Mouse (Mus musculus): Measurements from ENCODE around the gene Aifm3. TPM values are rescaled to one million over a fixed set of nuclear protein-coding genes. Genes with fewer than 3 reads are reported as not detected.
A peak's percentile ranks its signal among the peaks of the same experiment; 100 is the strongest.
"Not testable (repeated sequence)": the region's sequence is repeated elsewhere in the genome, so short reads cannot be mapped to it uniquely, and the experiment has no call there.

Aifm3 gene
- total and polyA plus RNA-seq, 2 experiments from 2014 or later: 0.15 to 0.41 TPM

DNA sequence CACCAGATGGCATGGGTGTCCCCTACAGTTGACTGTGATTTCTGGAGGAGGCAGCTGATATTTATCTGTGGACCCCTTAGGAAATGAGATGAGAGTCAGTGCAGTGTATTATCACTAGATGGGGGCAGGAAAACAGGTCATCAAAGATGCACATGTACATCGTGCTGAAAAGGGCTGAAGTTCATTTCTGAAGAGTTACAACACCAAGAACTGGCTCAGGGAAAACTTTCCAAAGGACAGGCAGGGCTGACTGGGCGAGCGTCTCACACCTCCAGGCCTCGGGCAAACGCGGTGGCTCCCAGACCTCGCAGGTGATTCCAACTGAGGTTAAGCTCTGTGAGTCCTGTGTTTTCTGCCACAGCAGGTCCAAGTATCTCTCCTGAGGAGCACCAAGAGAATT lies 63.4 kb downstream of the Aifm3 start:
- 69% methylated on average over 7 of the region's 7 CpGs for WGBS
- peaks cover 17% of the 10 kb centered on the region for H3K4me1 ChIP-seq (ENCODE audit: control insufficient read depth, insufficient read depth)
- H3K9ac ChIP-seq (replicated peaks; ENCODE audit: low read depth, low read length): no peak overlapping the region
- DNase-seq (ENCODE audit: low spot score) (no peak), ATAC-seq (ENCODE audit: insufficient read depth, low read depth) (no peak)
- TF ChIP-seq CTCF (IDR thresholded peaks at IDR 0.05; ENCODE audit: low read depth) (no peak), EP300 (IDR thresholded peaks at IDR 0.05; ENCODE audit: low read depth) (no peak)
- no peak overlapping the region for H3K27ac ChIP-seq (ENCODE audit: low read depth)
- H3K36me3 ChIP-seq (replicated peaks; ENCODE audit: control insufficient read depth, insufficient read depth, low read length): no peaks in the 10 kb centered on the region
- no peaks in the 10 kb centered on the region for H3K9me3 ChIP-seq (replicated peaks; ENCODE audit: control insufficient read depth, low read length)
- no peak overlapping the region for H3K4me3 ChIP-seq (ENCODE audit: low read depth, low read length)
- no peaks in the 10 kb centered on the region for H3K27me3 ChIP-seq (ENCODE audit: control insufficient read depth, insufficient read depth, low read length)
- no peak overlapping the region for H3K4me2 ChIP-seq (ENCODE audit: low read depth, low read length)

DNA sequence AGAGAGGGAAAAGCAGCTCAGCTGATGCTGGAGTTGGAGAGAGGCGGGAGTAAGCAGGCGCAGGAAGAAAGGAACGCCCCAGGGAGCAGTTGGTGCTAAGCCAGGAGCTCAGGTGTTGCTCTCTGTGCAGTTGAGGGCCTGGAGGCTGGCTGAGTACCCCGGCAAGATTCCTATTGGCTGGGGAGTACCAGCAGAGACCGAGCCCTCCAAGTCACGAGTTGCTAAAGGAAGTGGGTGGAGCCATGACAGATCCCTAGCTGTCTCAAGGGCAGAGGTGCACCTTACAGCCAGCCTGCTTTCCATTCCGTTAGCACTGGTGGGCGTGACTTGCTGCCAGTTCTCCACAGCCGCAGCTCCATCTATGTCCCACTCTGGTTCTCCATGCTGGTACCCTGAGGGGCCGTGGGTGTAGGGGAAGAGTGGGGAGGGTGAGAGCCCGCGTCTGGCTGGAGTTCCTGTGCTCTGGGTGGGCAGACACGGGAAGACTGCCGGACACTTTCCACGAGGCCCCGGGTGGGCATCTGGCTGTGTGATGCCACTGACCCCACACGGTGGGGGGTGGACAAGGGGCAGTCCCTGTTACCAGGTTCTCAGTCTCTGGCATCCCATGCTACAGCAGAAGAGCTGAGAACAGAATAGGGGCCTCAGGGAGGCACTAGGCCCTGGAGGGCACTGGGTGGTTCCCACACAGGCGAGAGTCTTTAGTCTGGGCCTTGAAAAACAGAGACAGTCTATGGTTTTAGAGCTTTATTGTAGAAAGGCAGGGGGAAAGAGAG lies 64.7 kb downstream of the Aifm3 start:
- peak; percentile 69 for DNase-seq (ENCODE audit: low spot score)
- H3K9ac ChIP-seq (replicated peaks; ENCODE audit: low read depth, low read length): 0 out of 2 replicates have a peak overlapping the region, but pooled peaks have one; percentile 5
- peak overlapping the region; percentile 49 for H3K4me2 ChIP-seq (ENCODE audit: low read depth, low read length)
- TF ChIP-seq CTCF (IDR thresholded peaks at IDR 0.05; ENCODE audit: low read depth) (no peak), EP300 (IDR thresholded peaks at IDR 0.05; ENCODE audit: low read depth) (no peak)
- no peaks in the 10 kb centered on the region for H3K9me3 ChIP-seq (replicated peaks; ENCODE audit: control insufficient read depth, low read length)
- no peaks in the 10 kb centered on the region for H3K36me3 ChIP-seq (replicated peaks; ENCODE audit: control insufficient read depth, insufficient read depth, low read length)
- H3K4me1 ChIP-seq (ENCODE audit: control insufficient read depth, insufficient read depth): peaks cover 21% of the 10 kb centered on the region
- ATAC-seq (ENCODE audit: insufficient read depth, low read depth): peak; percentile 70
- no peaks in the 10 kb centered on the region for H3K27me3 ChIP-seq (ENCODE audit: control insufficient read depth, insufficient read depth, low read length)
- peak overlapping the region; percentile 10 for H3K4me3 ChIP-seq (ENCODE audit: low read depth, low read length)
- WGBS: 8% methylated on average over 18 of the region's 18 CpGs
- peak overlapping the region; percentile 28; the same call in 1 of the 2 replicates for H3K27ac ChIP-seq (ENCODE audit: low read depth)

DNA sequence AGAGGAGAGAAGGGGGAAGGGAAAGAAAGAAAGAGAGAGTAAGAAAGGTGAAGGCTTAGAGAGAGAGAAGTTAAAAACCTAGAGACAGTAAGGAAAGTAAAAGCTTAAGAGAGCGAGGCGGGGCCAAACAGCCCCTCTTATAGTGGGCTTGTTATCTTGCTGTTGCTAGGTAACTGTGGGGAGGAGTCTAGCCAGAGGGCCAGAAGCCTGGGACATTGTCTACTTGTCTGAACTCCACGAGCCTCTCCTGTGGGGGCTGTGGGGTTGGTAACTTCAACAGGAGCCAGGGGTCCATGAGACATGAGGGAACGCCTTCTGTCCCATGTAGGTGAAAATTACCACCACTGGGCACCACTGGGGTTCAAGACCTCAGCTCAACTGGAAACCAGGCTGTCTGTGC lies 65.3 kb downstream of the Aifm3 start:
- peak; percentile 37; the same call in 1 of the 2 replicates for ATAC-seq (ENCODE audit: insufficient read depth, low read depth)
- H3K4me1 ChIP-seq (ENCODE audit: control insufficient read depth, insufficient read depth): peaks cover 21% of the 10 kb centered on the region
- H3K36me3 ChIP-seq (replicated peaks; ENCODE audit: control insufficient read depth, insufficient read depth, low read length); H3K9ac ChIP-seq (replicated peaks; ENCODE audit: low read depth, low read length); H3K27me3 ChIP-seq (ENCODE audit: control insufficient read depth, insufficient read depth, low read length); H3K4me3 ChIP-seq (ENCODE audit: low read depth, low read length); DNase-seq (ENCODE audit: low spot score); H3K9me3 ChIP-seq (replicated peaks; ENCODE audit: control insufficient read depth, low read length): not testable (repeated sequence)
- H3K4me2 ChIP-seq (ENCODE audit: low read depth, low read length): peak overlapping the region; percentile 49; the same call in 1 of the 2 replicates
- 20% methylated on average over 4 of the region's 4 CpGs for WGBS
- H3K27ac ChIP-seq (ENCODE audit: low read depth): peak overlapping the region; percentile 28; the same call in 1 of the 2 replicates

DNA sequence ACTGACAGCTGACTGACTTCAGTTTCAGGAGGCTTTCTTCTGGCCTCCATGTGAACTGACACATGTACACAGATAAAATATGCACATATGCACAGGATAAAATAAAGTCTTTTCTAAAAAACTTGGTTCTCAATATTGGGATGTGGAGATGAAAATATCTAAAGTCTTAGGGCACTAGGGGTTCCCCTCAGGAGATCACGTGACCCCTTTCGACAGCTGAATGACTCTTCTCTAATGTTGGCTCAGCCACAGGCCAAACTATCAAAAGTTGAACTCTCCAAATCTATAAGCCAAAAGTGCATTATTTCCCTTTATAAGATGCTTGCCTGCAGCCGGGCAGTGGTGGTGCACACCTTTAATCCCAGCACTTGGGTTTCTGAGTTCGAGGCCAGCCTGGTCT lies 66.8 kb downstream of the Aifm3 start:
- TF ChIP-seq CTCF (IDR thresholded peaks at IDR 0.05; ENCODE audit: low read depth): no peak
- TF ChIP-seq EP300 (IDR thresholded peaks at IDR 0.05; ENCODE audit: low read depth): no peak
- Histone ChIP-seq H3K27ac (ENCODE audit: low read depth) (no peak overlapping the region), H3K9ac (replicated peaks; ENCODE audit: low read depth, low read length) (no peak overlapping the region), H3K27me3 (ENCODE audit: control insufficient read depth, insufficient read depth, low read length) (0 out of 2 replicates have a peak, but pooled peaks cover 6% of the 10 kb centered on the region), H3K4me3 (ENCODE audit: low read depth, low read length) (no peak overlapping the region), H3K9me3 (replicated peaks; ENCODE audit: control insufficient read depth, low read length) (no peaks in the 10 kb centered on the region), H3K4me2 (ENCODE audit: low read depth, low read length) (no peak overlapping the region), H3K36me3 (replicated peaks; ENCODE audit: control insufficient read depth, insufficient read depth, low read length) (no peaks in the 10 kb centered on the region), H3K4me1 (ENCODE audit: control insufficient read depth, insufficient read depth) (peaks cover 21% of the 10 kb centered on the region)
- DNase-seq (ENCODE audit: low spot score) (no peak), ATAC-seq (ENCODE audit: insufficient read depth, low read depth) (no peak)
- WGBS: 82% methylated on average over 4 of the region's 4 CpGs

DNA sequence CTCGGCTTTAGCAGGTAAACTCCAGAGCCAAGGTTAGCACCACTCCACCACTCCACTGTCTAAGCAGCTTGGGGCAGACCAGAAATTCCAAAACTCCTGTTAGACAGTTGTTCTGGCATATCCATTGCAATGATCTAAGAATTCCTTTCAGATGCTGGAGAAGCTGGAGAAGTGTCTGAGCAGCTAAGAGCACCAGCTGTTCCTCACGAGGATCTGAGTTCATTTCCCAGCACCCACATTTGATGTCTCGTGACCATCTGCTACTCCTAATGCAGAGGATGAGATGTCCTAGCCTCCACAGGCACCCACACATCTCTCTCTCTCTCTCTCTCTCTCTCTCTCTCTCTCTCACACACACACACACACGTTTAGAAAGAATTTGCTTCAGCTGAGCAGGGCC lies 67.5 kb downstream of the Aifm3 start:
- no peak for TF ChIP-seq CTCF (IDR thresholded peaks at IDR 0.05; ENCODE audit: low read depth)
- no peak for TF ChIP-seq EP300 (IDR thresholded peaks at IDR 0.05; ENCODE audit: low read depth)
- Histone ChIP-seq H3K4me2 (ENCODE audit: low read depth, low read length) (no peak overlapping the region), H3K9ac (replicated peaks; ENCODE audit: low read depth, low read length) (no peak overlapping the region), H3K27ac (ENCODE audit: low read depth) (no peak overlapping the region), H3K36me3 (replicated peaks; ENCODE audit: control insufficient read depth, insufficient read depth, low read length) (no peaks in the 10 kb centered on the region), H3K27me3 (ENCODE audit: control insufficient read depth, insufficient read depth, low read length) (0 out of 2 replicates have a peak, but pooled peaks cover 6% of the 10 kb centered on the region), H3K9me3 (replicated peaks; ENCODE audit: control insufficient read depth, low read length) (no peaks in the 10 kb centered on the region), H3K4me3 (ENCODE audit: low read depth, low read length) (no peak overlapping the region), H3K4me1 (ENCODE audit: control insufficient read depth, insufficient read depth) (peaks cover 26% of the 10 kb centered on the region)
- DNase-seq (ENCODE audit: low spot score): no peak
- ATAC-seq (ENCODE audit: insufficient read depth, low read depth): no peak
- WGBS: 52% methylated on average over 4 of the region's 4 CpGs

Other genes with a start within 250 kb of the Aifm3 start
- 10.8 and 12.7 TPM in 2 replicates for gene Tmem191c, start 213.5 kb upstream of the Aifm3 start, total RNA-seq (2014; rRNA removed; ENCODE audit: low replicate concordance)
- gene Tmem191c, start 213.5 kb upstream of the Aifm3 start, polyA plus RNA-seq (2015; fragmentation: Nextera tagmentation; extraction: Ambion mirVana): 8.0 and 9.1 TPM in 2 replicates
- gene Serpind1, start 158.2 kb upstream of the Aifm3 start, total RNA-seq (2014; rRNA removed; ENCODE audit: low replicate concordance): 2.7 TPM in 1 of 2 replicates, not detected in the other
- 0.34 and 0.49 TPM in 2 replicates for gene Serpind1, start 158.2 kb upstream of the Aifm3 start, polyA plus RNA-seq (2015; fragmentation: Nextera tagmentation; extraction: Ambion mirVana)
- gene Snap29, start 83.6 kb upstream of the Aifm3 start, total RNA-seq (2014; rRNA removed; ENCODE audit: low replicate concordance): 20.3 and 22.3 TPM in 2 replicates
- 8.3 and 8.5 TPM in 2 replicates for gene Snap29, start 83.6 kb upstream of the Aifm3 start, polyA plus RNA-seq (2015; fragmentation: Nextera tagmentation; extraction: Ambion mirVana)
- gene Pi4ka, start 83.3 kb upstream of the Aifm3 start, total RNA-seq (2014; rRNA removed; ENCODE audit: low replicate concordance): 49.2 and 60.0 TPM in 2 replicates
- gene Pi4ka, start 83.3 kb upstream of the Aifm3 start, polyA plus RNA-seq (2015; fragmentation: Nextera tagmentation; extraction: Ambion mirVana): 16.9 and 18.5 TPM in 2 replicates
- 26.0 and 45.2 TPM in 2 replicates for gene Crkl, start 37.6 kb upstream of the Aifm3 start, total RNA-seq (2014; rRNA removed; ENCODE audit: low replicate concordance)
- gene Crkl, start 37.6 kb upstream of the Aifm3 start, polyA plus RNA-seq (2015; fragmentation: Nextera tagmentation; extraction: Ambion mirVana): 25.3 and 29.6 TPM in 2 replicates
- 119 and 122 TPM in 2 replicates for gene Lztr1, start 19.1 kb downstream of the Aifm3 start, total RNA-seq (2014; rRNA removed; ENCODE audit: low replicate concordance)
- gene Lztr1, start 19.1 kb downstream of the Aifm3 start, polyA plus RNA-seq (2015; fragmentation: Nextera tagmentation; extraction: Ambion mirVana): 27.2 and 27.4 TPM in 2 replicates
- gene Thap7, start 41.5 kb downstream of the Aifm3 start, total RNA-seq (2014; rRNA removed; ENCODE audit: low replicate concordance): 40.9 and 49.2 TPM in 2 replicates
- gene Thap7, start 41.5 kb downstream of the Aifm3 start, polyA plus RNA-seq (2015; fragmentation: Nextera tagmentation; extraction: Ambion mirVana): 28.8 and 31.9 TPM in 2 replicates
- gene Lrrc74b, start 71.6 kb downstream of the Aifm3 start, total RNA-seq (2014; rRNA removed; ENCODE audit: low replicate concordance): not detected in 2 replicates
- 0.10 and 0.44 TPM in 2 replicates for gene Lrrc74b, start 71.6 kb downstream of the Aifm3 start, polyA plus RNA-seq (2015; fragmentation: Nextera tagmentation; extraction: Ambion mirVana)
- 0.31 TPM in 1 of 2 replicates, not detected in the other for gene P2rx6, start 72.3 kb downstream of the Aifm3 start, total RNA-seq (2014; rRNA removed; ENCODE audit: low replicate concordance)
- 0.47 and 0.70 TPM in 2 replicates for gene P2rx6, start 72.3 kb downstream of the Aifm3 start, polyA plus RNA-seq (2015; fragmentation: Nextera tagmentation; extraction: Ambion mirVana)
- gene Slc7a4, start 93.6 kb downstream of the Aifm3 start, total RNA-seq (2014; rRNA removed; ENCODE audit: low replicate concordance): 28.2 and 33.4 TPM in 2 replicates
- gene Slc7a4, start 93.6 kb downstream of the Aifm3 start, polyA plus RNA-seq (2015; fragmentation: Nextera tagmentation; extraction: Ambion mirVana): 5.7 and 7.4 TPM in 2 replicates
- 18.2 and 41.1 TPM in 2 replicates for gene Smpd4, start 129.7 kb downstream of the Aifm3 start, total RNA-seq (2014; rRNA removed; ENCODE audit: low replicate concordance)
- gene Smpd4, start 129.7 kb downstream of the Aifm3 start, polyA plus RNA-seq (2015; fragmentation: Nextera tagmentation; extraction: Ambion mirVana): 10.1 and 10.3 TPM in 2 replicates
- 3.6 TPM in 1 of 2 replicates, not detected in the other for gene Ccdc74a, start 156.9 kb downstream of the Aifm3 start, total RNA-seq (2014; rRNA removed; ENCODE audit: low replicate concordance)
- gene Ccdc74a, start 156.9 kb downstream of the Aifm3 start, polyA plus RNA-seq (2015; fragmentation: Nextera tagmentation; extraction: Ambion mirVana): 1.5 and 2.5 TPM in 2 replicates
- 40.2 and 63.7 TPM in 2 replicates for gene Med15, start 243.3 kb downstream of the Aifm3 start, total RNA-seq (2014; rRNA removed; ENCODE audit: low replicate concordance)
- 18.0 and 18.6 TPM in 2 replicates for gene Med15, start 243.3 kb downstream of the Aifm3 start, polyA plus RNA-seq (2015; fragmentation: Nextera tagmentation; extraction: Ambion mirVana)